Mouse (Mus musculus) forebrain, embryonic 12.5 days (tissue): ENCODE data around the gene Hoxa10. TPM values are rescaled to one million over a fixed set of nuclear protein-coding genes. Genes with fewer than 3 reads are reported as not detected.

Experiments
- ATAC-seq: fragments of 200-750 bp; cut with Nextera tagmentation; 2 replicates; pipeline ENCODE4 v1.8.0; 2017; ENCODE audit warnings: moderate TSS enrichment; ENCODE audit not compliant: low FRiP score
- H3K27ac ChIP-seq: fragments of 300-500 bp; sonication (generic); 2 replicates; pipeline ENCODE4 v1.5.1; 2016; ENCODE audit warnings: mild to moderate bottlenecking
- H3K27me3 ChIP-seq: fragments of 300-500 bp; sonication (generic); 2 replicates; pipeline ENCODE4 v1.6.1; 2016; ENCODE audit warnings: mild to moderate bottlenecking
- H3K36me3 ChIP-seq: fragments of 300-500 bp; sonication (generic); replicated peaks from 2 replicates; pipeline ENCODE4 v1.6.1; 2016; ENCODE audit warnings: mild to moderate bottlenecking
- H3K4me1 ChIP-seq: fragments of 300-500 bp; sonication (generic); 2 replicates; pipeline ENCODE4 v1.6.1; 2016
- H3K4me2 ChIP-seq: fragments of 300-500 bp; sonication (generic); 2 replicates; pipeline ENCODE4 v1.6.1; 2016; ENCODE audit warnings: mild to moderate bottlenecking, moderate library complexity
- H3K4me3 ChIP-seq: fragments of 300-500 bp; sonication (generic); replicated peaks from 2 replicates; pipeline ENCODE4 v1.5.1; 2016; ENCODE audit warnings: mild to moderate bottlenecking
- H3K9ac ChIP-seq: fragments of 300-500 bp; sonication (generic); 2 replicates; pipeline ENCODE4 v1.6.1; 2016; ENCODE audit warnings: mild to moderate bottlenecking
- H3K9me3 ChIP-seq: fragments of 300-500 bp; sonication (generic); 2 replicates; pipeline ENCODE4 v1.6.1; 2016
- WGBS: fragments of 180-500 bp; shearing (Covaris S2); methylation state at CpG from one replicate; pipeline ENCODE4 v1.1.7; 2016; 5-methylcytosine and 5-hydroxymethylcytosine counted together
- polyA plus RNA-seq: library from polyadenylated mRNA; unstranded; fragments of >200 nt; fragmentation: Nextera tagmentation; extraction: Ambion mirVana; gene quantifications from 2 replicates; pipeline ENCODE4 v1.2.1, GENCODE M21; 2016

The Hoxa10 gene
- polyA plus RNA-seq, 1 experiment from 2014 or later: not detected

- Histone ChIP-seq H3K27me3 (peaks cover 100% of the 10 kb centered on the region), H3K4me2 (no peak overlapping the region), H3K9me3 (no peaks in the 10 kb centered on the region), H3K4me1 (peaks cover 13% of the 10 kb centered on the region), H3K36me3 (no peaks in the 10 kb centered on the region), H3K27ac (no peak overlapping the region), H3K9ac (no peak overlapping the region), H3K4me3 (no peak overlapping the region)
- WGBS: under 1% methylated on average over 30 of the region's 30 CpGs
- ATAC-seq: no peak
Observed at GRCm38 (mm10) chr6:52215771-52216535, 24.7 kb downstream of the Hoxa10 start.

GRCm38 (mm10) chr6:52215070-52215469 lies 25.6 kb downstream of the Hoxa10 start:
- no peak overlapping the region for H3K9ac ChIP-seq
- no peak overlapping the region for H3K27ac ChIP-seq
- peaks cover 99% of the 10 kb centered on the region for H3K27me3 ChIP-seq
- no peaks in the 10 kb centered on the region for H3K36me3 ChIP-seq
- no peak for ATAC-seq
- no peak overlapping the region for H3K4me2 ChIP-seq
- WGBS: 12% methylated on average over 3 of the region's 3 CpGs
- H3K4me3 ChIP-seq: no peak overlapping the region
- no peaks in the 10 kb centered on the region for H3K9me3 ChIP-seq
- peaks cover 13% of the 10 kb centered on the region for H3K4me1 ChIP-seq

- Histone ChIP-seq H3K9me3 (no peaks in the 10 kb centered on the region), H3K9ac (no peak overlapping the region), H3K27ac (no peak overlapping the region), H3K27me3 (peaks cover 99% of the 10 kb centered on the region), H3K4me2 (no peak overlapping the region), H3K4me1 (peaks cover 13% of the 10 kb centered on the region), H3K36me3 (no peaks in the 10 kb centered on the region), H3K4me3 (no peak overlapping the region)
- no peak for ATAC-seq
- WGBS: 9% methylated on average over 5 of the region's 5 CpGs
Observed at GRCm38 (mm10) chr6:52214271-52214670, 26.4 kb downstream of the Hoxa10 start.

- peaks cover 99% of the 10 kb centered on the region for H3K27me3 ChIP-seq
- no peak within 1 kb of the TSS for H3K4me2 ChIP-seq
- H3K9me3 ChIP-seq: no peaks in the 10 kb centered on the region
- 2% methylated on average over 38 of the region's 38 CpGs for WGBS
- no peak within 1 kb of the TSS for H3K9ac ChIP-seq
- H3K27ac ChIP-seq: no peak within 1 kb of the TSS
- H3K4me1 ChIP-seq: peaks cover 19% of the 10 kb centered on the region
- H3K4me3 ChIP-seq: no peak within 1 kb of the TSS
- no peak for ATAC-seq
- no peaks in the 10 kb centered on the region for H3K36me3 ChIP-seq
Observed at GRCm38 (mm10) chr6:52213119-52213986, 27.3 kb downstream of the Hoxa10 start, which contains the start of the genes Hoxa3 and Gm28308. TSS of gene Hoxa3 (minus strand) at chr6:52213336. TSS of gene Gm28308 (minus strand) at chr6:52213339.

GRCm38 (mm10) chr6:52212556-52213118 lies 28.0 kb downstream of the Hoxa10 start:
- H3K9ac ChIP-seq: no peak overlapping the region
- peaks cover 20% of the 10 kb centered on the region for H3K4me1 ChIP-seq
- no peaks in the 10 kb centered on the region for H3K36me3 ChIP-seq
- no peak overlapping the region for H3K27ac ChIP-seq
- no peak overlapping the region for H3K4me2 ChIP-seq
- WGBS: 1% methylated on average over 22 of the region's 22 CpGs
- H3K9me3 ChIP-seq: no peaks in the 10 kb centered on the region
- H3K27me3 ChIP-seq: peaks cover 99% of the 10 kb centered on the region
- ATAC-seq: no peak
- H3K4me3 ChIP-seq: no peak overlapping the region

- Histone ChIP-seq H3K36me3 (no peaks in the 10 kb centered on the region), H3K9ac (no peak overlapping the region), H3K9me3 (no peaks in the 10 kb centered on the region), H3K4me1 (peaks cover 13% of the 10 kb centered on the region), H3K27me3 (peaks cover 99% of the 10 kb centered on the region), H3K4me3 (no peak overlapping the region), H3K4me2 (no peak overlapping the region), H3K27ac (no peak overlapping the region)
- WGBS: 5% methylated on average over 13 of the region's 13 CpGs
- no peak for ATAC-seq
Observed at GRCm38 (mm10) chr6:52211961-52212360, 28.7 kb downstream of the Hoxa10 start.

- H3K4me1 ChIP-seq: peaks cover 10% of the 10 kb centered on the region; the same call in 1 of the 2 replicates
- H3K9me3 ChIP-seq: no peaks in the 10 kb centered on the region
- H3K27me3 ChIP-seq: peaks cover 99% of the 10 kb centered on the region
- no peak overlapping the region for H3K27ac ChIP-seq
- no peak overlapping the region for H3K9ac ChIP-seq
- no peaks in the 10 kb centered on the region for H3K36me3 ChIP-seq
- under 1% methylated on average over 37 of the region's 37 CpGs for WGBS
- ATAC-seq: peak; percentile 75
- no peak overlapping the region for H3K4me3 ChIP-seq
- H3K4me2 ChIP-seq: no peak overlapping the region
Observed at GRCm38 (mm10) chr6:52211170-52211935, 29.3 kb downstream of the Hoxa10 start.

GRCm38 (mm10) chr6:52209685-52210046 lies 31.0 kb downstream of the Hoxa10 start:
- H3K4me1 ChIP-seq: peaks cover 10% of the 10 kb centered on the region; the same call in 1 of the 2 replicates
- H3K36me3 ChIP-seq: no peaks in the 10 kb centered on the region
- no peak overlapping the region for H3K27ac ChIP-seq
- H3K9me3 ChIP-seq: no peaks in the 10 kb centered on the region
- H3K4me2 ChIP-seq: no peak overlapping the region
- 7% methylated on average over 12 of the region's 12 CpGs for WGBS
- no peak overlapping the region for H3K9ac ChIP-seq
- H3K4me3 ChIP-seq: no peak overlapping the region
- no peak for ATAC-seq
- peaks cover 99% of the 10 kb centered on the region for H3K27me3 ChIP-seq

- H3K4me2 ChIP-seq: no peak overlapping the region
- H3K27ac ChIP-seq: no peak overlapping the region
- no peaks in the 10 kb centered on the region for H3K36me3 ChIP-seq
- 3% methylated on average over 17 of the region's 18 CpGs for whole genome bisulfite sequencing
- H3K4me3 ChIP-seq: no peak overlapping the region
- peaks cover 99% of the 10 kb centered on the region for H3K27me3 ChIP-seq
- no peaks in the 10 kb centered on the region for H3K9me3 ChIP-seq
- H3K9ac ChIP-seq: no peak overlapping the region
- no peak for ATAC-seq
- peaks cover 15% of the 10 kb centered on the region; the same call in 1 of the 2 replicates for H3K4me1 ChIP-seq
Observed at GRCm38 (mm10) chr6:52208868-52209684, 31.6 kb downstream of the Hoxa10 start.

- Histone ChIP-seq H3K27ac (no peak within 1 kb of the TSS), H3K27me3 (peaks cover 99% of the 10 kb centered on the region), H3K9ac (no peak within 1 kb of the TSS), H3K4me3 (no peak within 1 kb of the TSS), H3K9me3 (no peaks in the 10 kb centered on the region), H3K4me1 (peaks cover 20% of the 10 kb centered on the region; the same call in 1 of the 2 replicates), H3K36me3 (no peaks in the 10 kb centered on the region), H3K4me2 (no peak within 1 kb of the TSS)
- no peak for ATAC-seq
- 1% methylated on average over 44 of the region's 47 CpGs for WGBS
Observed at GRCm38 (mm10) chr6:52208072-52208867, 32.4 kb downstream of the Hoxa10 start, which contains the start of gene Hoxa6. TSS of gene Hoxa6 (minus strand) at chr6:52208722.

- H3K4me2 ChIP-seq: no peak overlapping the region
- no peaks in the 10 kb centered on the region for H3K9me3 ChIP-seq
- peaks cover 99% of the 10 kb centered on the region for H3K27me3 ChIP-seq
- no peaks in the 10 kb centered on the region for H3K36me3 ChIP-seq
- no peak overlapping the region for H3K4me3 ChIP-seq
- no peak overlapping the region for H3K9ac ChIP-seq
- ATAC-seq: no peak
- H3K4me1 ChIP-seq: peaks cover 20% of the 10 kb centered on the region; the same call in 1 of the 2 replicates
- no peak overlapping the region for H3K27ac ChIP-seq
Observed at GRCm38 (mm10) chr6:52207684-52207976, 33.0 kb downstream of the Hoxa10 start.
